Mouse (Mus musculus): Measurements from ENCODE around the gene Olfr695. TPM values are rescaled to one million over a fixed set of nuclear protein-coding genes. Genes with fewer than 3 reads are reported as not detected.

Olfr695 gene
- not detected for total RNA-seq (2023)

DNA sequence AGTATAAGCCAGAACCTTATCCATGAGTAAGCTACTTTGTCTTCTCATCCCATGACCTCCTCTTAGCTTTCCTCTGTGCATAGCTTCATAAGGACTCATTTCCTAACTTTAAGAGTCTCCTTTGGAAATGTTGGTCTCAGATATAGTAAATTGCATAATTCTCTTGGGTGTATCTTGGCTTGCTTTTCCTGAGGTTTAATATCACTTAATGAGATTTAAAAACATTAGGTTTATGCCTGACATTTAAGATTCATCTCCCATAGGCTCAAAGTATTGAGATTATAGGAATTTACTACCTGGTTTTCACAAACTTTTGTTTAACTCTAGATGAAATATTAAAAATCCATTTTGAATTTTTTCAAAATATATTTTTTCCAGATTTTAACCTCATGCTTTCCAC, at the start of gene Olfr695:
Olfr695 (minus strand) TSS at position 101 of the 400 bp plus-strand sequence.

GRCm38 (mm10) chr7:106755297-106755696, 39.1 kb upstream of the Olfr695 start, which contains the start of gene Olfr698:
Gene Olfr698, minus strand, starts transcription at chr7:106755397.

DNA sequence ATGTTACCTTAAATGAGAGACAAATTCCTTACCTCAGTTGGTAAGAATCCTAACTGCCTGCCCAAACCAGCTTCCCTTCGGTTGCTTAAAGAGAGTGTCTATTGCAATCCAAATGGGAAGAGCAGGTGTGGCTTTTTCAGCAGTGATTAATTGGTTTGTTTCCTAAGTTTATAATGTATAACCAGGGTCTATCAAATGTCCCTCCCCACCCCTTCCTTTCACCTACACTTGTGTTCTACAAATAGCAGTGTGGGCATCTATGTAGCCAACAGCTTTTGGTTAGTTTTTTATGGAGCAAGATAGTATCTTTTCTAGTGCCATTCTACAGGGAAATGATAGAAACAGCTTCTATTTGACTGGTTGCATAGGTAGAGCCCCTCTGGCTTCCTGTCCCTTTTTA, 26.1 kb upstream of the Olfr695 start, which contains the start of gene Olfr697:
Olfr697 (minus strand) TSS at position 101 of the 400 bp plus-strand sequence.

DNA sequence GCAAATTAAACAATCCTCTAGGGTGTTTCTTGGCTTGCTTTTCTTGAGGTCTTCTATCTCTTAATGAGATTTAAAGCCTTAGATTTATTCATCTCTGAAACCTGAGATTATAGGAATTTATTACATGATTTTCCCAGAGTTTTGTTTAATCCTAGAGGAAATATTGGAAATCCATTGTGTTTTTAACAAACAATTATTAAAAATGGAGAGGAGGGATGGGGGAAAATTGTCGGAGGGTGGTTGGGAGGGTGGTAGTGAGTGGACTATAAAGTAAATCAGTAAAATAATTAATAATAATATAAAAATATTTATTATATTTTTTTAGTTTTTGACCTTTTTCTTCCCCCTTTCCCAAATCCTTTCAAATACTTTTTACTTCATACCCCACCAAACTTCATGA, 24.5 kb downstream of the Olfr695 start, which contains the start of gene Olfr694:
Olfr694 (minus strand) TSS at position 101 of the 400 bp plus-strand sequence.

DNA sequence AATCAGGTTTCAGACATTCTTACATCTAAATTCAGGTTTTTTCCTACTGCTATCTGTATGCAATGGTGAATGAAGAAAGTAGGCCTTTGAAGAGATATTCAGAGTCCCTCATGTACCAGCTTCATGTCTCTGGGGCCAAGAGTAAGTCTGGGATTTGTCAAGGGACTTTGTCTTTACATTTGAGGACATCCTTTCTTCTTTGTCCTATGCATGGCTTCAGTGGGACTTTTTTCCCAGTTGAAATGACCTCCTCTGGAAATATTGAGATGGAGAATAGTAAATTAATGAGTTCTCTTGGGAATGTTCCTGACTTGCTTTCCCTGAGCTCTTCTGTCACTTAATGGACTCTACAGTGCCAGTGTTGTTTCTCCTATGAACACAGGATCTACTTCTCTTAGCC, 35.7 kb downstream of the Olfr695 start, which contains the start of gene Olfr693:
Olfr693 (minus strand) TSS at position 101 of the 400 bp plus-strand sequence.

Other genes starting within 250 kb of the Olfr695 start
- gene Olfr693, start 35.8 kb downstream of the Olfr695 start, total RNA-seq (2023) = not detected
- not detected for gene Olfr694, start 24.6 kb downstream of the Olfr695 start, total RNA-seq (2023)
- gene Olfr697, start 26.0 kb upstream of the Olfr695 start, total RNA-seq (2023) = not detected
- gene Olfr698, start 39.0 kb upstream of the Olfr695 start, total RNA-seq (2023) = not detected
- not detected for gene Olfr699, start 76.8 kb upstream of the Olfr695 start, total RNA-seq (2023)
- gene Olfr700, start 92.4 kb upstream of the Olfr695 start, total RNA-seq (2023) = not detected
- gene Olfr701, start 97.7 kb upstream of the Olfr695 start, total RNA-seq (2023) = not detected
- not detected for gene Olfr702, start 117.5 kb upstream of the Olfr695 start, total RNA-seq (2023)
- gene Olfr703, start 127.0 kb upstream of the Olfr695 start, total RNA-seq (2023) = not detected
- not detected for gene Olfr704, start 146.8 kb upstream of the Olfr695 start, total RNA-seq (2023)
- not detected for gene Olfr705, start 160.5 kb upstream of the Olfr695 start, total RNA-seq (2023)
- gene Olfr706, start 171.8 kb upstream of the Olfr695 start, total RNA-seq (2023) = not detected
- gene Olfr707, start 184.8 kb upstream of the Olfr695 start, total RNA-seq (2023) = not detected
- gene Olfr1532-ps1, start 191.6 kb upstream of the Olfr695 start, total RNA-seq (2023) = not detected
- not detected for gene Olfr709-ps1, start 215.8 kb upstream of the Olfr695 start, total RNA-seq (2023)
- gene Olfr710, start 231.9 kb upstream of the Olfr695 start, total RNA-seq (2023) = not detected
- not detected for gene Olfr6, start 247.5 kb upstream of the Olfr695 start, total RNA-seq (2023)